Mouse (Mus musculus) liver, postnatal 0 days (tissue): ENCODE data around the gene Cog3.

Source experiments
- CTCF ChIP-seq: sonication (generic); IDR thresholded peaks from 2 replicates; pipeline ENCODE4 v1.5.1; 2016; ENCODE audit warnings: antibody characterized with exemption, low read depth
- EP300 ChIP-seq: IDR thresholded peaks from 2 replicates; pipeline ENCODE4 v1.6.1; 2016; ENCODE audit warnings: antibody characterized with exemption, low read depth, mild to moderate bottlenecking

- no peak for TF ChIP-seq CTCF
- no peak for TF ChIP-seq EP300
Observed at GRCm38 (mm10) chr14:75732631-75733030, 21.7 kb downstream of the Cog3 start.
